Mouse (Mus musculus) MEL (cell line): Measurements from ENCODE around the gene Alox5.

Experiments
- CTCF ChIP-seq, 3 experiments: IDR thresholded peaks in 2 of 3; conservative IDR thresholded peaks in 1 of 3; 2 replicates each; pipeline ENCODE4 v1.5.1; 2011 to 2012; ENCODE audit warnings: low read length in 3 of 3, low read depth in 2 of 3, mild to moderate bottlenecking in 2 of 3, improper control_type of control experiment in 1 of 3, inconsistent platforms in 1 of 3, mixed read lengths in 1 of 3, moderate library complexity in 1 of 3; ENCODE audit not compliant: control insufficient read depth in 1 of 3, insufficient read depth in 1 of 3, poor library complexity in 1 of 3, severe bottlenecking in 1 of 3
- EP300 ChIP-seq, 2 experiments: IDR thresholded peaks; 2 replicates each; pipeline ENCODE4 v1.6.1; 2011; ENCODE audit warnings: improper control_type of control experiment in 2 of 2, low read length in 2 of 2, low read depth in 1 of 2, mild to moderate bottlenecking in 1 of 2
- GATA1 ChIP-seq: IDR thresholded peaks from 2 replicates; pipeline ENCODE4 v1.6.1; 2011; ENCODE audit warnings: low read depth, low read length, improper control_type of control experiment
- JUND ChIP-seq: IDR thresholded peaks from 2 replicates; pipeline ENCODE4 v1.6.1; 2011; ENCODE audit warnings: low read depth, mild to moderate bottlenecking, improper control_type of control experiment, low read length
- KAT2A ChIP-seq: conservative IDR thresholded peaks from 2 replicates; pipeline ENCODE4 v1.6.1; 2012; ENCODE audit warnings: low read depth, low read length, improper control_type of control experiment, inconsistent platforms
- MYB ChIP-seq: IDR thresholded peaks from 2 replicates; pipeline ENCODE4 v1.6.1; 2011; ENCODE audit warnings: mild to moderate bottlenecking, low read depth, low read length, improper control_type of control experiment
- POLR2A ChIP-seq, 2 experiments: IDR thresholded peaks; 2 replicates each; pipeline ENCODE4 v1.6.1; 2011 to 2012; ENCODE audit warnings: low read length in 2 of 2, mild to moderate bottlenecking in 2 of 2, control low read depth in 1 of 2, improper control_type of control experiment in 1 of 2, low read depth in 1 of 2, moderate library complexity in 1 of 2; ENCODE audit not compliant: control insufficient read depth in 1 of 2, insufficient read depth in 1 of 2, poor library complexity in 1 of 2
- POLR2AphosphoS5 ChIP-seq: IDR thresholded peaks from 2 replicates; pipeline ENCODE4 v1.6.1; 2012; ENCODE audit warnings: low read depth, borderline replicate concordance, mild to moderate bottlenecking, inconsistent platforms, low read length, moderate library complexity, mixed read lengths
- RCOR1 ChIP-seq: IDR thresholded peaks from 2 replicates; pipeline ENCODE4 v1.6.1; 2012; ENCODE audit warnings: low read depth, mild to moderate bottlenecking, inconsistent platforms, low read length, improper control_type of control experiment
- SIN3A ChIP-seq: IDR thresholded peaks from 2 replicates; pipeline ENCODE4 v1.6.1; 2012; ENCODE audit warnings: low read length, improper control_type of control experiment, inconsistent platforms
- SMC3 ChIP-seq: IDR thresholded peaks from 2 replicates; pipeline ENCODE4 v1.6.1; 2011; ENCODE audit warnings: low read depth, low read length, improper control_type of control experiment
- USF1 ChIP-seq: IDR thresholded peaks from 2 replicates; pipeline ENCODE4 v1.6.1; 2014; ENCODE audit warnings: low read depth, mild to moderate bottlenecking, inconsistent platforms, low read length, improper control_type of control experiment, moderate library complexity
- ZC3H11A ChIP-seq: IDR thresholded peaks from 2 replicates; pipeline ENCODE4 v1.6.1; 2012; ENCODE audit warnings: low read depth, mild to moderate bottlenecking, inconsistent platforms, low read length, improper control_type of control experiment

- TF ChIP-seq JUND (no peak), EP300 (IDR thresholded peaks at IDR 0.05; ENCODE audit: low read depth in 1 of 2, low read length in 2 of 2) (no peak), CTCF (IDR thresholded peaks at IDR 0.05 in 2 of 3, conservative IDR thresholded peaks at IDR 0.05 in 1 of 3; ENCODE audit: control insufficient read depth in 1 of 3, insufficient read depth in 1 of 3, low read depth in 2 of 3, low read length in 3 of 3, poor library complexity in 1 of 3, severe bottlenecking in 1 of 3) (no peak), KAT2A (no peak), RCOR1 (no peak), ZC3H11A (no peak), POLR2A (IDR thresholded peaks at IDR 0.05; ENCODE audit: control insufficient read depth in 1 of 2, insufficient read depth in 1 of 2, low read depth in 1 of 2, low read length in 2 of 2, poor library complexity in 1 of 2) (no peak), GATA1 (no peak), SMC3 (no peak), SIN3A (no peak), POLR2AphosphoS5 (no peak), USF1 (no peak), MYB (no peak)
Measured at GRCm38 (mm10) chr6:116406152-116406551, 54.8 kb downstream of the Alox5 start.
